8 mouse cellular contexts compared by ENCODE assay signal in the genomic region with DNA sequence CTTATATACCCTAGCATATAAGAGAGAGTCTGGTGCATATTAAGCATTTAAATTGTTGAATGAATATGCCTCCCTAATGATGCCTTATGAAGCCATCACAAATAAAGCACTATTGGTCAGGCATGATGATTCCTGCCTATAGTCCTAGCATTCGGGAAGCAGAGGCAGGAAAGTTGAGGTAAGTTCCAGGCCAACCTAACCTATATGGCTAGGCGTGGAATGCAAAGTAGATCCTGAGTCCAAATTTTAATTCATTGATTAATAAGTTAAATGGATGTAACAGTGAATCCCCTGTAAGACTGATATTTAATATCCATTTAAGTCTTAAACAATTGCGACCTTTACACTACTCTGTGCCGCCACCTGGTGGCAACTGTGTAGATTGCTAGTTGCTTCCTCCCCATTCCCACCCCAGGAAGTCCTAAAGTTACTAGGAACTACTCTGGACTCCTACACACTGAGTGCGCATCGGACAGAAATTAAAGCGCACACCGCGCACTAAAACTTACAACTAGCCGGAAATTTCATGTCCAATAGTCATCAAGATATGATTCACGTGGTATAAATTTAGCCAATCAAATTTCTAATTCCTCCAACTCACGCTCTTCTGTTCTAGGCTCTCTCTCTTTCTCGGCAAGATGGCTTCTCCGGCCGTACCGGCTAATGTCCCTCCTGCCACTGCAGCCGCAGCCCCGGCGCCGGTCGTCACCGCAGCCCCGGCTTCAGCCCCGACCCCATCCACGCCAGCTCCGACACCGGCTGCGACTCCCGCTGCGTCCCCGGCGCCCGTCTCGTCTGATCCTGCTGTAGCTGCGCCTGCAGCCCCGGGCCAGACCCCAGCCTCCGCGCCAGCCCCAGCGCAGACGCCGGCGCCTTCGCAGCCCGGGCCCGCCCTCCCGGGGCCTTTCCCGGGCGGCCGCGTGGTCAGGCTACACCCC. TPM values are rescaled to one million over a fixed set of nuclear protein-coding genes. Genes with fewer than 3 reads are reported as not detected.
A peak's percentile ranks its signal among the peaks of the same experiment; 100 is the strongest.
DNase-seq lines count a peak whose midpoint lies in the region; ATAC-seq lines count a peak whose summit lies in the region.

A gene (plus strand): TSS at position 624 of the 938 bp plus-strand sequence.

- no peaks in the 10 kb centered on the region for H3K9me3 ChIP-seq in hindbrain, embryonic 16.5 days (ENCODE audit: control insufficient read depth, low read length)

- DNase-seq in WW6 (ENCODE audit: low read depth, low spot score), result peak; percentile 90
- DNase-seq in cerebellum, postnatal 4 days (ENCODE audit: low spot score in 2 of 2), result peak; percentile 86 to 91
- peak; percentile 96 for DNase-seq in gastrocnemius, adult 18-20 months (ENCODE audit: low spot score)
- DNase-seq in left cerebral cortex, adult 18-20 months (ENCODE audit: low spot score in 2 of 2), result peak; percentile 94 to 95
- peak; percentile 95 for DNase-seq in right cerebral cortex, adult 18-20 months
- DNase-seq in urinary bladder, postnatal 10 days (ENCODE audit: low spot score), result peak; percentile 70

- 1% methylated on average over 48 of the region's 50 CpGs for WGBS in hindbrain, embryonic 16.5 days
- WGBS in macrophage (ENCODE audit: missing documents), result 2% methylated on average over 49 of the region's 50 CpGs

- peak; percentile 98 for ATAC-seq in hindbrain, embryonic 16.5 days

- peaks cover 16% of the 10 kb centered on the region for H3K4me1 ChIP-seq in hindbrain, embryonic 16.5 days (ENCODE audit: control insufficient read depth, insufficient read depth, low read depth, low read length)

- H3K79me2 ChIP-seq in macrophage (ENCODE audit: inconsistent target), result peaks cover 31% of the 10 kb centered on the region

- H3K27ac ChIP-seq in hindbrain, embryonic 16.5 days (ENCODE audit: low read depth, low read length), result peak within 1 kb of the TSS; percentile 83
- H3K27ac ChIP-seq in macrophage, result 0 out of 2 replicates have a peak within 1 kb of the TSS, but pooled peaks have one; percentile 15

- peak within 1 kb of the TSS; percentile 86 for H3K4me2 ChIP-seq in hindbrain, embryonic 16.5 days (ENCODE audit: low read length)

- no peaks in the 10 kb centered on the region for H3K27me3 ChIP-seq in hindbrain, embryonic 16.5 days (replicated peaks; ENCODE audit: control insufficient read depth, insufficient read depth, low read length)

- H3K4me3 ChIP-seq in hindbrain, embryonic 16.5 days (ENCODE audit: low read length), result peak within 1 kb of the TSS; percentile 73
- peak within 1 kb of the TSS; percentile 87 for H3K4me3 ChIP-seq in macrophage (ENCODE audit: inconsistent target)

- peaks cover 12% of the 10 kb centered on the region for H3K36me3 ChIP-seq in hindbrain, embryonic 16.5 days (ENCODE audit: control insufficient read depth, insufficient read depth, low read length)
- peaks cover 19% of the 10 kb centered on the region for H3K36me3 ChIP-seq in macrophage (ENCODE audit: inconsistent target)

- peak within 1 kb of the TSS; percentile 79 for H3K9ac ChIP-seq in hindbrain, embryonic 16.5 days (ENCODE audit: low read depth, low read length)

RNA-seq across cellular contexts. Expression of the gene that starts here (rescaled TPM):
- 100 to 1,000 TPM; 119 TPM for total RNA-seq in gastrocnemius, adult 18-20 months (2021)
- polyA plus RNA-seq in hindbrain, embryonic 16.5 days (2015; fragmentation: Nextera tagmentation; extraction: Ambion mirVana), result 67.3 and 70.9 TPM in 2 replicates
- total RNA-seq in left cerebral cortex, adult 18-20 months (2021), result 100 to 1,000 TPM in 1 of 2 experiments, 10 to 100 TPM in 1; 92.0 to 108 TPM
- 10 to 100 TPM; 10.5 to 56.8 (median 40.0) TPM for total RNA-seq in macrophage (2018; cell fraction: chromatin; rRNA removed)
- total RNA-seq in macrophage (2018; cell fraction: cytosol; rRNA removed), result 100 to 1,000 TPM in 14 of 26 experiments, 10 to 100 TPM in 12; 81.8 to 158 (median 105) TPM
- 10 to 100 TPM; 17.2 to 56.2 (median 34.5) TPM for total RNA-seq in macrophage (2018; cell fraction: nucleus; rRNA removed)
- 60.5 to 140 TPM (median 94.6 TPM) in 3 replicates for polyA plus RNA-seq in macrophage (2018)

Comparison
In these comparisons a context has a peak if more than half of its experiments do, and no peak if none do; other contexts are left out.
1. Peak in every context shown above with its lines: DNase-seq, ATAC-seq, H3K4me3 ChIP-seq and H3K27ac ChIP-seq.